Mouse (Mus musculus): ENCODE results near the gene Ebp. TPM values are rescaled to one million over a fixed set of nuclear protein-coding genes. Genes with fewer than 3 reads are reported as not detected.

The Ebp gene
- polyA plus RNA-seq, 1 experiment from 2014 or later = 58.3 TPM

- H3K4me2 ChIP-seq = no peak overlapping the region
- H3K4me3 ChIP-seq = no peak overlapping the region
- no peaks in the 10 kb centered on the region for H3K27me3 ChIP-seq (replicated peaks)
- 83% methylated on average over 2 of the region's 2 CpGs for WGBS (ENCODE audit: insufficient replicate concordance)
- H3K4me1 ChIP-seq = peaks cover 16% of the 10 kb centered on the region
- ATAC-seq = no peak
- H3K36me3 ChIP-seq = peaks cover 74% of the 10 kb centered on the region
- no peaks in the 10 kb centered on the region for H3K9me3 ChIP-seq (replicated peaks)
- H3K9ac ChIP-seq = no peak overlapping the region
- H3K27ac ChIP-seq = no peak overlapping the region
Measured at GRCm38 (mm10) chrX:8140446-8140845, 52.9 kb downstream of the Ebp start.

GRCm38 (mm10) chrX:8139480-8139879 lies 53.8 kb downstream of the Ebp start:
- Histone ChIP-seq H3K9me3 (replicated peaks) (no peaks in the 10 kb centered on the region), H3K4me3 (no peak overlapping the region), H3K36me3 (peaks cover 70% of the 10 kb centered on the region), H3K27me3 (replicated peaks) (no peaks in the 10 kb centered on the region), H3K4me1 (peaks cover 16% of the 10 kb centered on the region), H3K9ac (no peak overlapping the region), H3K27ac (no peak overlapping the region), H3K4me2 (no peak overlapping the region)
- 42% methylated on average over 1 of the region's 1 CpGs for WGBS (ENCODE audit: insufficient replicate concordance)
- no peak for ATAC-seq

- no peak overlapping the region for H3K4me3 ChIP-seq
- ATAC-seq = no peak
- H3K9me3 ChIP-seq (replicated peaks) = no peaks in the 10 kb centered on the region
- no peaks in the 10 kb centered on the region for H3K27me3 ChIP-seq (replicated peaks)
- peaks cover 39% of the 10 kb centered on the region for H3K36me3 ChIP-seq
- WGBS (ENCODE audit: insufficient replicate concordance) = 41% methylated on average over 2 of the region's 2 CpGs
- H3K4me2 ChIP-seq = no peak overlapping the region
- H3K27ac ChIP-seq = no peak overlapping the region
- peaks cover 13% of the 10 kb centered on the region for H3K4me1 ChIP-seq
- H3K9ac ChIP-seq = no peak overlapping the region
Measured at GRCm38 (mm10) chrX:8135886-8136285, 57.4 kb downstream of the Ebp start.

Other genes with a start within 250 kb of the Ebp start
- gene Hdac6, start 245.6 kb downstream of the Ebp start, polyA plus RNA-seq (2016; fragmentation: Nextera tagmentation; extraction: Ambion mirVana) = 15.4 and 15.8 TPM in 2 replicates
- 148 and 156 TPM in 2 replicates for gene Gata1, start 215.4 kb downstream of the Ebp start, polyA plus RNA-seq (2016; fragmentation: Nextera tagmentation; extraction: Ambion mirVana)
- gene Glod5, start 175.0 kb downstream of the Ebp start, polyA plus RNA-seq (2016; fragmentation: Nextera tagmentation; extraction: Ambion mirVana) = 0.25 TPM in 1 of 2 replicates, not detected in the other
- gene Suv39h1, start 118.8 kb downstream of the Ebp start, polyA plus RNA-seq (2016; fragmentation: Nextera tagmentation; extraction: Ambion mirVana) = 57.1 and 57.5 TPM in 2 replicates
- 3.2 and 3.5 TPM in 2 replicates for gene Was, start 103.0 kb downstream of the Ebp start, polyA plus RNA-seq (2016; fragmentation: Nextera tagmentation; extraction: Ambion mirVana)
- gene Wdr13, start 60.6 kb downstream of the Ebp start, polyA plus RNA-seq (2016; fragmentation: Nextera tagmentation; extraction: Ambion mirVana) = 9.4 and 9.9 TPM in 2 replicates
- gene Rbm3, start 47.6 kb downstream of the Ebp start, polyA plus RNA-seq (2016; fragmentation: Nextera tagmentation; extraction: Ambion mirVana) = 351 and 363 TPM in 2 replicates
- gene Tbc1d25, start 17.3 kb downstream of the Ebp start, polyA plus RNA-seq (2016; fragmentation: Nextera tagmentation; extraction: Ambion mirVana) = 6.7 and 7.0 TPM in 2 replicates
- gene Porcn, start 13.0 kb upstream of the Ebp start, polyA plus RNA-seq (2016; fragmentation: Nextera tagmentation; extraction: Ambion mirVana) = 1.2 and 1.4 TPM in 2 replicates
- 42.2 and 42.6 TPM in 2 replicates for gene Ftsj1, start 58.9 kb upstream of the Ebp start, polyA plus RNA-seq (2016; fragmentation: Nextera tagmentation; extraction: Ambion mirVana)
- gene Slc38a5, start 77.6 kb upstream of the Ebp start, polyA plus RNA-seq (2016; fragmentation: Nextera tagmentation; extraction: Ambion mirVana) = 75.0 and 77.7 TPM in 2 replicates
- not detected in 2 replicates for gene Ssxb10, start 133.9 kb upstream of the Ebp start, polyA plus RNA-seq (2016; fragmentation: Nextera tagmentation; extraction: Ambion mirVana)
- not detected in 2 replicates for gene Ssxb9, start 173.5 kb upstream of the Ebp start, polyA plus RNA-seq (2016; fragmentation: Nextera tagmentation; extraction: Ambion mirVana)
- not detected in 2 replicates for gene Ssxb1, start 219.8 kb upstream of the Ebp start, polyA plus RNA-seq (2016; fragmentation: Nextera tagmentation; extraction: Ambion mirVana)